Mouse (Mus musculus) CH12.LX (cell line): ENCODE measurements around the gene Slc30a3. TPM values are rescaled to one million over a fixed set of nuclear protein-coding genes. Genes with fewer than 3 reads are reported as not detected.

Experiments
- DNase-seq: peaks from one replicate; pipeline ENCODE4 v3.0.0-alpha.2; 2013; ENCODE audit errors: extremely low read depth
- H3K27ac ChIP-seq: 2 replicates; pipeline ENCODE4 v1.5.1; 2012; ENCODE audit warnings: low read depth, mild to moderate bottlenecking, control low read depth, moderate library complexity; ENCODE audit not compliant: insufficient read depth
- H3K27me3 ChIP-seq: replicated peaks from 2 replicates; pipeline ENCODE3; 2012; ENCODE audit warnings: inconsistent platforms
- H3K36me3 ChIP-seq, 2 experiments: replicated peaks in 1 of 2; 2 replicates each; pipeline versions ENCODE3 to v1.6.1; 2012; ENCODE audit warnings: inconsistent platforms in 1 of 2, low read length in 1 of 2, mild to moderate bottlenecking in 1 of 2, mixed read lengths in 1 of 2, moderate library complexity in 1 of 2; ENCODE audit not compliant: control insufficient read depth in 1 of 2, insufficient read depth in 1 of 2
- H3K4me1 ChIP-seq, 2 experiments: 2 replicates each; pipeline ENCODE4 v1.6.1; 2012; ENCODE audit warnings: inconsistent platforms in 1 of 2, moderate library complexity in 1 of 2; ENCODE audit not compliant: insufficient read depth in 2 of 2, control insufficient read depth in 1 of 2
- H3K4me2 ChIP-seq: 2 replicates; pipeline ENCODE4 v1.6.1; 2012; ENCODE audit warnings: low read depth, mild to moderate bottlenecking, control low read depth; ENCODE audit not compliant: poor library complexity, insufficient read depth, severe bottlenecking
- H3K4me3 ChIP-seq, 3 experiments: fragments of 150-350 bp in 1 of 3; sonication (generic) in 1 of 3; replicated peaks in 1 of 3; 2 replicates each; pipeline versions ENCODE3 to v1.5.1; 2011 to 2012; ENCODE audit warnings: low read depth in 2 of 3, low read length in 2 of 3, mild to moderate bottlenecking in 2 of 3, moderate library complexity in 2 of 3, control low read depth in 1 of 3, improper control_type of control experiment in 1 of 3, inconsistent platforms in 1 of 3, mixed read lengths in 1 of 3; ENCODE audit not compliant: poor library complexity in 1 of 3
- H3K79me2 ChIP-seq: replicated peaks from 2 replicates; pipeline ENCODE4 v1.6.1; 2012; ENCODE audit warnings: mild to moderate bottlenecking, moderate library complexity; ENCODE audit not compliant: control insufficient read depth, poor library complexity, insufficient read depth, severe bottlenecking; ENCODE audit errors: extremely low read depth
- H3K9ac ChIP-seq: 2 replicates; pipeline ENCODE4 v1.6.1; 2012; ENCODE audit warnings: low read depth, mild to moderate bottlenecking, control low read depth, moderate library complexity; ENCODE audit not compliant: insufficient read depth
- H3K9me3 ChIP-seq: replicated peaks from 2 replicates; pipeline ENCODE3; 2012; ENCODE audit warnings: low read length, inconsistent platforms, mixed read lengths
- BHLHE40 ChIP-seq: IDR thresholded peaks from 2 replicates; pipeline ENCODE4 v1.6.1; 2011; ENCODE audit warnings: mild to moderate bottlenecking, low read depth, low read length, improper control_type of control experiment
- CTCF ChIP-seq, 2 experiments: IDR thresholded peaks in 1 of 2; conservative IDR thresholded peaks in 1 of 2; 2 replicates each; pipeline ENCODE4 v1.5.1; 2011 to 2012; ENCODE audit warnings: low read depth in 2 of 2, low read length in 2 of 2, improper control_type of control experiment in 1 of 2, inconsistent platforms in 1 of 2, mild to moderate bottlenecking in 1 of 2, moderate library complexity in 1 of 2
- EP300 ChIP-seq: IDR thresholded peaks from 2 replicates; pipeline ENCODE4 v1.6.1; 2011; ENCODE audit warnings: low read length, improper control_type of control experiment
- JUND ChIP-seq: conservative IDR thresholded peaks from 2 replicates; pipeline ENCODE4 v1.6.1; 2011; ENCODE audit warnings: low read depth, low read length, improper control_type of control experiment
- KAT2A ChIP-seq: IDR thresholded peaks from 2 replicates; pipeline ENCODE4 v1.6.1; 2012; ENCODE audit warnings: low read length, improper control_type of control experiment, inconsistent platforms; ENCODE audit not compliant: insufficient replicate concordance
- MAFK ChIP-seq: IDR thresholded peaks from 2 replicates; pipeline ENCODE4 v1.6.1; 2011; ENCODE audit warnings: low read length, improper control_type of control experiment; ENCODE audit not compliant: insufficient replicate concordance
- MAZ ChIP-seq: IDR thresholded peaks from 2 replicates; pipeline ENCODE4 v1.6.1; 2012; ENCODE audit warnings: low read depth, mild to moderate bottlenecking, inconsistent platforms, low read length, improper control_type of control experiment, moderate library complexity
- MEF2A ChIP-seq: IDR thresholded peaks from 2 replicates; pipeline ENCODE4 v1.6.1; 2014; ENCODE audit warnings: low read depth, mild to moderate bottlenecking, inconsistent platforms, low read length, improper control_type of control experiment, borderline replicate concordance
- MYC ChIP-seq: IDR thresholded peaks from 2 replicates; pipeline ENCODE4 v1.6.1; 2011; ENCODE audit warnings: low read depth, mild to moderate bottlenecking, improper control_type of control experiment, low read length
- NRF1 ChIP-seq: IDR thresholded peaks from 2 replicates; pipeline ENCODE4 v1.6.1; 2014; ENCODE audit warnings: low read depth, mild to moderate bottlenecking, inconsistent platforms, low read length, improper control_type of control experiment, moderate library complexity
- POLR2AphosphoS2 ChIP-seq: IDR thresholded peaks from 2 replicates; pipeline ENCODE4 v1.6.1; 2011; ENCODE audit warnings: low read depth, low read length, improper control_type of control experiment
- RAD21 ChIP-seq: IDR thresholded peaks from 2 replicates; pipeline ENCODE4 v1.6.1; 2011; ENCODE audit warnings: low read depth, mild to moderate bottlenecking, low read length, improper control_type of control experiment, moderate library complexity
- SIN3A ChIP-seq: IDR thresholded peaks from 2 replicates; pipeline ENCODE4 v1.6.1; 2012; ENCODE audit warnings: low read length, improper control_type of control experiment, inconsistent platforms
- SMC3 ChIP-seq: IDR thresholded peaks from 2 replicates; pipeline ENCODE4 v1.6.1; 2011; ENCODE audit warnings: low read depth, low read length, improper control_type of control experiment
- TCF12 ChIP-seq: IDR thresholded peaks from 2 replicates; pipeline ENCODE4 v1.6.1; 2014; ENCODE audit warnings: low read depth, mild to moderate bottlenecking, inconsistent platforms, low read length, improper control_type of control experiment
- UBTF ChIP-seq: IDR thresholded peaks from 2 replicates; pipeline ENCODE4 v1.6.1; 2012; ENCODE audit warnings: low read depth, mild to moderate bottlenecking, inconsistent platforms, low read length, improper control_type of control experiment, moderate library complexity
- USF1 ChIP-seq: IDR thresholded peaks from 2 replicates; pipeline ENCODE4 v1.6.1; 2014; ENCODE audit warnings: low read depth, mild to moderate bottlenecking, inconsistent platforms, low read length, improper control_type of control experiment
- USF2 ChIP-seq: conservative IDR thresholded peaks from 2 replicates; pipeline ENCODE4 v1.6.1; 2011; ENCODE audit warnings: low read depth, low read length, improper control_type of control experiment
- ZKSCAN1 ChIP-seq: IDR thresholded peaks from 2 replicates; pipeline ENCODE4 v1.6.1; 2012; ENCODE audit warnings: low read depth, inconsistent platforms, low read length, improper control_type of control experiment, borderline replicate concordance
- ZNF384 ChIP-seq: IDR thresholded peaks from 2 replicates; pipeline ENCODE4 v1.6.1; 2012; ENCODE audit warnings: low read depth, low read length, improper control_type of control experiment, inconsistent platforms
- dilution Hi-C: fragments of 300-500 bp; cut with MboI; formaldehyde crosslinking; loops from 2 replicates; pipeline ENCODE4 v1.14.3; 2020; ENCODE audit warnings: low sequenced_read_pairs; ENCODE audit not compliant: extremely low pct_unique_long_range_greater_than_20kb, extremely low pct_ligation_motif_present
- in situ Hi-C: fragments of 300-500 bp; cut with MboI; formaldehyde crosslinking; loops from 3 replicates; pipeline ENCODE4 v1.14.3; 2019; ENCODE audit warnings: low sequenced_read_pairs, low pct_ligation_motif_present, low pct_unique_long_range_greater_than_20kb, mixed read lengths
- polyA plus RNA-seq: library from polyadenylated mRNA; unstranded; fragments of >175 nt; gene quantifications from 2 replicates; pipeline ENCODE4 v1.2.1, GENCODE M21; 2012; ENCODE audit warnings: low read depth; ENCODE audit not compliant: insufficient read length
- total RNA-seq, 2 experiments: library from RNA; depleted of rRNA; stranded (reverse); fragments of 300-350 nt in 1 of 2; fragments of >200 nt in 1 of 2; gene quantifications; 2 replicates each; pipeline ENCODE4 v1.2.3; 2012 to 2014

Slc30a3 gene
- total and polyA plus RNA-seq, 3 experiments, result not detected

DNA sequence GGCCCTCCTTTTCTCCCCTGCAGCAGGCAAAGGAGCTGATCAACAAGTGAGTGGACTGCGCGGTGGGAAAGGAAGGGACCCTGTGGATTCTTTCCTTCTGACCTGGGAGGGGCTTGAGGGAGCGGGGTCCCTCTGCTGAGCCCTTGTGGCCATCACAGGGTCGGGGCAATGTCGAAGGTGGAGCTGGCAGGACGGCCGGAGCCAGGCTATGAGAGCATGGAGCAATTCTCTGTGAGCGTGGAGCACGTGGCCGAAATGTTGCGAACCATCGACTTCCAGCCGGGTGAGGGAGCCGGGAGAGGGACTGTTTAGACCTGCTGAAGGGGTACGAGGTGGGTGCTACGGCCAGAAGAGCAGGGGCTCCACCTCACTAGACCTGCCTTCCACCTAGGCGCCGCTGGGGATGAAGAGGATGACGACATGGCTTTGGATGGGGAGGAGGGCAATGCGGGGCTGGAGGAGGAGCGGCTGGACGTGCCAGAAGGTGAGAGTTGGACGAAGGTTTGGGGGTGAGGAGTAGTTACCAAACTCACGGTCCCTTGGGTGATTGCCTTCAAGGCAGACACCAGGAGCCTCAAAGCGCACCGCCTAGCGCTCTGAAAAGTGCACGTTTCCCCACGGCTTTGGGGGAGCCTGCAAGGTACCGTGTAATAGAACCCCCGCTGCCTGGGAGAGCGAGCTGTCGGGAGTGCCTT lies 28.8 kb upstream of the Slc30a3 start:
- H3K4me3 ChIP-seq, result no peak overlapping the region
- no peak overlapping the region for H3K9ac ChIP-seq
- no peak for TF ChIP-seq MYC
- no peak for TF ChIP-seq ZKSCAN1
- TF ChIP-seq KAT2A, result no peak
- TF ChIP-seq TCF12, result no peak
- no peak for TF ChIP-seq USF2
- no peak for TF ChIP-seq NRF1
- no peak overlapping the region for H3K27ac ChIP-seq
- H3K36me3 ChIP-seq, result peaks cover 7 to 11% of the 10 kb centered on the region in 2 experiments
- no peak for DNase-seq
- no peaks in the 10 kb centered on the region for H3K79me2 ChIP-seq
- no peaks in the 10 kb centered on the region for H3K27me3 ChIP-seq
- dilution Hi-C loops, result no loop called here
- in situ Hi-C loops, result no loop called here
- H3K4me1 ChIP-seq, result peaks cover 0 to 3% of the 10 kb centered on the region in 2 experiments; a peak in 1 of 4 replicates
- no peaks in the 10 kb centered on the region for H3K9me3 ChIP-seq
- no peak overlapping the region for H3K4me2 ChIP-seq

DNA sequence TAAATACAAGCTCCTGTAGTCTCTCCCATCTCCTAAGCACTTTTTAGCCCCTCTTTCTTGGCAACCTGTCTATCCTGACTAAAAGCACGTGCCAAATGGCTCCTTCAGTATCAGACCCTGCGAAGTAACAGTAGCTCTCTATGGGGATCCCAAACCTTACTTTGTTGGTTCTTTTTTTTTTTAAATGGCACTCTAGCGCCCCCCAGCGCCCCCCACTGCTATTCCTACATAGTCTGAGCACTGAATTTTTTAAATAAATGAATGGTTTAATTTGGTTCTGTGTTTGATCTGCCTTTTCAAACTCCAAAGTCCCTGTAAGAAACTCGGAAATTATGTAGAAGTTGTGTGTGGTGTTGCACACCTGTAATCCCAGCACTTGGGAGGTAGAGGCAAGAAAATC lies 18.0 kb upstream of the Slc30a3 start:
- no peak overlapping the region for H3K4me2 ChIP-seq
- in situ Hi-C loops (no loop called here), dilution Hi-C loops (no loop called here)
- H3K9me3 ChIP-seq, result no peaks in the 10 kb centered on the region
- H3K79me2 ChIP-seq, result no peaks in the 10 kb centered on the region
- H3K36me3 ChIP-seq, result no peaks in the 10 kb centered on the region
- DNase-seq, result peak; percentile 31
- peaks cover 3% of the 10 kb centered on the region for H3K27me3 ChIP-seq
- H3K4me1 ChIP-seq, result peaks cover 2 to 25% of the 10 kb centered on the region in 2 experiments; a peak in 3 of 4 replicates
- H3K9ac ChIP-seq, result no peak overlapping the region
- H3K4me3 ChIP-seq, result no peak overlapping the region
- peak; percentile 49 for TF ChIP-seq RAD21
- TF ChIP-seq ZNF384, result peak; percentile 50; the same call in 1 of the 2 replicates
- TF ChIP-seq CTCF (conservative IDR thresholded peaks at IDR 0.05 in 1 of 2, IDR thresholded peaks at IDR 0.05 in 1 of 2; ENCODE audit: low read depth in 2 of 2, low read length in 2 of 2), result peak in 1 of 2 experiments; percentile 64; a peak in 2 of 4 replicates
- TF ChIP-seq JUND, result no peak
- no peak overlapping the region for H3K27ac ChIP-seq

DNA sequence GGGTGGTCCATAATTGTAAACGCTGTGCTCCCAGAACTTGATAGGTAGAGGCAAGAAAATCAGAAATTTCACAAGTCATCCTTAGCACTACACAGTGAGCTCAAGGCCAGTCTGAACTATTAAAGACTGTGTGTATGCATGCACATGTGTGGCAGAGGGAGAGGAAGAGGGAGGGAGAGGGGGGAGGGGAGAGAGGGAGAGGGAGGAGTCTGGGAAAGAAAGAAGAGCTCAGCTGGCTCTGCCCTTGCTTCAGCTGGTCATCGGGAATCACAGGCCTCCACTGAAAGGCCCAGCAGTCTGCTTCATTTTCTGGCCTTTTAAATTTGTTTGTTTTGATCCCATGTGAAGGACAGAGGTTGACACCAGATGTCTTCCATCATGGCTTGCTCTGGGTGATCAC lies 15.4 kb upstream of the Slc30a3 start:
- H3K36me3 ChIP-seq, result no peaks in the 10 kb centered on the region
- no peak overlapping the region for H3K4me3 ChIP-seq
- no peaks in the 10 kb centered on the region for H3K79me2 ChIP-seq
- dilution Hi-C loops (no loop called here), in situ Hi-C loops (no loop called here)
- no peak for DNase-seq
- no peaks in the 10 kb centered on the region for H3K27me3 ChIP-seq
- H3K9ac ChIP-seq, result no peak overlapping the region
- H3K9me3 ChIP-seq, result no peaks in the 10 kb centered on the region
- no peak overlapping the region for H3K27ac ChIP-seq
- no peak overlapping the region for H3K4me2 ChIP-seq
- TF ChIP-seq SIN3A, result no peak
- TF ChIP-seq MAZ, result no peak
- TF ChIP-seq EP300, result no peak
- TF ChIP-seq USF1, result no peak
- TF ChIP-seq NRF1, result no peak
- TF ChIP-seq CTCF (conservative IDR thresholded peaks at IDR 0.05 in 1 of 2, IDR thresholded peaks at IDR 0.05 in 1 of 2; ENCODE audit: low read depth in 2 of 2, low read length in 2 of 2), result no peak
- TF ChIP-seq BHLHE40, result no peak
- no peak for TF ChIP-seq SMC3
- TF ChIP-seq UBTF, result no peak
- TF ChIP-seq TCF12, result no peak
- TF ChIP-seq MAFK, result no peak
- TF ChIP-seq USF2, result no peak
- no peak for TF ChIP-seq MEF2A
- no peak for TF ChIP-seq POLR2AphosphoS2
- H3K4me1 ChIP-seq, result peaks cover 2 to 30% of the 10 kb centered on the region in 2 experiments; a peak in 3 of 4 replicates
